Mouse (Mus musculus): ENCODE results near the gene Casc1. TPM values are rescaled to one million over a fixed set of nuclear protein-coding genes. Genes with fewer than 3 reads are reported as not detected.
"Not testable (repeated sequence)": the region's sequence is repeated elsewhere in the genome, so short reads cannot be mapped to it uniquely, and the experiment has no call there.

Casc1 gene
- total RNA-seq, 2 experiments from 2014 or later: 0.19 to 0.26 TPM

- DNase-seq: no peak
Observed at GRCm38 (mm10) chr6:145136831-145137230, 74.0 kb downstream of the Casc1 start.

DNA sequence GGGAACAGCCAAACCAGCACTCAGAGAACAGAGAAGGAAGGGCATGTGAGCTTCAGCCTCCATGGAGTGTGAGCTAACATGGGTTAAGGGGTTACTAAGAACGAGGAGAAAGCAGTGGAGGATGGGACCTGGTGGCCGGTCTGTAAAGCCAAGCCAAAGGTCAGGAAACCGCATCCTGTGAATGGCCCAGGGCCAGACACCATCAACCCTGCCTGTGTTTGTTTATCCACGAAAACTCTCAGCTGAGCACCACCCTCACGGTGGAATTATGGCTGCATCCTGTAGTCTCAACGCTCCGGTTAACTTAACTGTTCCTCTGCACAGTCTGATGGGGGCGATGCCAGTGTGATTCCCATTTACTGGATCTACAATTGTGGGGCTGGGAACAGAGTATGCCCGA, 75.0 kb downstream of the Casc1 start:
- no peak for DNase-seq

GRCm38 (mm10) chr6:145135295-145135694, 75.5 kb downstream of the Casc1 start:
- DNase-seq: no peak

DNA sequence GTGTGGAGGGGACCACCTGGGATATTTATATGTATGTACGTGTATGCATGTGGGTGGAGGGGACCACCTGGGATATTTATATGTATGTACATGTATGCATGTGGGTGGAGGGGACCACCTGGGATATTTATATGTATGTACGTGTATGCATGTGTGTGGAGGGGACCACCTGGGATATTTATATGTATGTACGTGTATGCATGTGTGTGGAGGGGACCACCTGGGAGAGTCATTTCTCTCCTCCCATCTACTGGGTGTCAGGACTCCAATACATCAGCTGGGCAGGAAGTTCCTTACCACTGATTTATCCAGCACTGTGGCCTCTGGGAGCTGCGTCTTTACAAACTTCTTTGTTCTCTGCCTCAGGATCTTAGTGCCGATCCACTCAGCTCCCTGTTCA, 77.8 kb downstream of the Casc1 start:
- not testable (repeated sequence) for DNase-seq

DNA sequence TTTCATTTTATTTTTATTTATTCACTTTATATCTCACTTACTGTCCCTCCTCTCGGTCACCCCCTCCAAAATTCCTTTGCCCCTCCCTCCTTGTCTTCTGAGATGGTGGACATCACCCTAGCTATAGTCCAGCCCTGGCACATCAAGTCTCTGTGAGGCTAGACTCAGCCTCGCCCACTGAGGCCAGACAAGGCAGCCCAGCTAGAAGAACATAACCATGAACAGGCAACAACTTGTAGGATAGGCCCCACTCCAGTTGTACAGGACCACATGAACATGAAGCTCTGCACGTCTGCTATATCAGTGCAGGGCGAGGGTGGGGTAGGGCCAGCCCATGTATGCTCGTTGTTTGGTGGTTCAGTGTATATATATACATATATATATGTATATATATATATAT, 78.8 kb downstream of the Casc1 start:
- no peak for DNase-seq

- no peak for DNase-seq
Observed at GRCm38 (mm10) chr6:145129563-145129962, 81.2 kb downstream of the Casc1 start.

- no peak for DNase-seq
Observed at GRCm38 (mm10) chr6:145127652-145128051, 83.2 kb downstream of the Casc1 start.

GRCm38 (mm10) chr6:145125591-145126113, 85.2 kb downstream of the Casc1 start:
- DNase-seq: no peak

Other genes starting within 250 kb of the Casc1 start
- 1 to 10 TPM; 3.4 to 3.7 TPM for gene Bcat1, start 134.8 kb downstream of the Casc1 start, total RNA-seq (2021)
- gene Lrmp, start 95.4 kb downstream of the Casc1 start, total RNA-seq (2021): 1 to 10 TPM; 1.0 to 1.2 TPM
- gene Etfrf1, start 129 bp upstream of the Casc1 start, total RNA-seq (2021): 10 to 100 TPM; 49.1 to 56.8 TPM
- 10 to 100 TPM; 18.5 to 20.8 TPM for gene Kras, start 39.2 kb upstream of the Casc1 start, total RNA-seq (2021)